Mouse (Mus musculus) E14TG2a.4 (cell line): ENCODE results near the gene BC035044.
"Not testable (repeated sequence)": the region's sequence is repeated elsewhere in the genome, so short reads cannot be mapped to it uniquely, and the experiment has no call there.

Source experiments
- CTCF ChIP-seq: conservative IDR thresholded peaks from 2 replicates; pipeline ENCODE4 v1.5.1; 2014; ENCODE audit warnings: low read length
- POU5F1 ChIP-seq: IDR thresholded peaks from 2 replicates; pipeline ENCODE4 v1.6.1; 2014; ENCODE audit warnings: low read length, borderline replicate concordance

- TF ChIP-seq CTCF, POU5F1: not testable (repeated sequence)
These were observed 90.2 kb downstream of the BC035044 start for GRCm38 (mm10) chr6:128800696-128801095.
